Mouse (Mus musculus): ENCODE measurements around the gene Thra. TPM values are rescaled to one million over a fixed set of nuclear protein-coding genes. Genes with fewer than 3 reads are reported as not detected.

Thra gene
- total RNA-seq, 2 experiments from 2014 or later, result 102 to 117 TPM

Other genes starting within 250 kb of the Thra start
- under 1 TPM; 0.44 to 0.61 TPM for gene Ikzf3, start 194.6 kb upstream of the Thra start, total RNA-seq (2021)
- not detected for gene Zpbp2, start 189.5 kb upstream of the Thra start, total RNA-seq (2021)
- gene Ormdl3, start 153.3 kb upstream of the Thra start, total RNA-seq (2021), result 10 to 100 TPM; 35.6 to 37.8 TPM
- not detected for gene Lrrc3c, start 142.3 kb upstream of the Thra start, total RNA-seq (2021)
- 1 to 10 TPM; 7.2 to 7.7 TPM for gene Gm12355, start 115.0 kb upstream of the Thra start, total RNA-seq (2021)
- 1 to 10 TPM; 2.7 to 3.3 TPM for gene Gsdma3, start 114.3 kb upstream of the Thra start, total RNA-seq (2021)
- under 1 TPM in 1 of 2 experiments, not detected in 1; 0.31 TPM for gene Gsdma2, start 93.9 kb upstream of the Thra start, total RNA-seq (2021)
- not detected for gene Gsdma, start 76.3 kb upstream of the Thra start, total RNA-seq (2021)
- gene Psmd3, start 58.1 kb upstream of the Thra start, total RNA-seq (2021), result 100 to 1,000 TPM in 1 of 2 experiments, 10 to 100 TPM in 1; 98.7 to 104 TPM
- gene Csf3, start 39.4 kb upstream of the Thra start, total RNA-seq (2021), result not detected
- 10 to 100 TPM; 45.2 to 48.8 TPM for gene Med24, start 11.2 kb upstream of the Thra start, total RNA-seq (2021)
- gene Nr1d1, start 34.7 kb downstream of the Thra start, total RNA-seq (2021), result 100 to 1,000 TPM in 1 of 2 experiments, 10 to 100 TPM in 1; 61.2 to 129 TPM
- 10 to 100 TPM; 73.0 to 78.1 TPM for gene Msl1, start 54.9 kb downstream of the Thra start, total RNA-seq (2021)
- gene Casc3, start 64.3 kb downstream of the Thra start, total RNA-seq (2021), result 10 to 100 TPM; 22.4 to 25.5 TPM
- under 1 TPM; 0.60 to 0.78 TPM for gene Rapgefl1, start 96.1 kb downstream of the Thra start, total RNA-seq (2021)
- gene Wipf2, start 123.0 kb downstream of the Thra start, total RNA-seq (2021), result 10 to 100 TPM in 1 of 2 experiments, 1 to 10 TPM in 1; 7.8 to 11.2 TPM
- gene Cdc6, start 167.2 kb downstream of the Thra start, total RNA-seq (2021), result under 1 TPM; 0.28 to 0.52 TPM
- gene Rara, start 187.2 kb downstream of the Thra start, total RNA-seq (2021), result 10 to 100 TPM; 11.8 TPM
- gene Gjd3, start 242.4 kb downstream of the Thra start, total RNA-seq (2021), result 1 to 10 TPM in 1 of 2 experiments, under 1 TPM in 1; 0.52 to 1.1 TPM